Mouse (Mus musculus) limb, embryonic 13.5 days (tissue): ENCODE results near the gene Zfp672. TPM values are rescaled to one million over a fixed set of nuclear protein-coding genes. Genes with fewer than 3 reads are reported as not detected.
A peak's percentile ranks its signal among the peaks of the same experiment; 100 is the strongest.
"Not testable (repeated sequence)": the region's sequence is repeated elsewhere in the genome, so short reads cannot be mapped to it uniquely, and the experiment has no call there.

Source experiments
- ATAC-seq: fragments of 200-750 bp; cut with Nextera tagmentation; 2 replicates; pipeline ENCODE4 v1.8.0; 2017; ENCODE audit warnings: low read depth, moderate number of reproducible peaks, moderate TSS enrichment; ENCODE audit not compliant: low FRiP score
- H3K27ac ChIP-seq: fragments of 300-500 bp; sonication (generic); 2 replicates; pipeline ENCODE4 v1.5.1; 2015; ENCODE audit warnings: inconsistent platforms, mild to moderate bottlenecking, moderate library complexity
- H3K27me3 ChIP-seq: fragments of 300-500 bp; sonication (generic); 2 replicates; pipeline ENCODE4 v1.6.1; 2015; ENCODE audit warnings: mild to moderate bottlenecking, inconsistent platforms
- H3K36me3 ChIP-seq: fragments of 300-500 bp; sonication (generic); 2 replicates; pipeline ENCODE4 v1.6.1; 2015; ENCODE audit warnings: inconsistent platforms, mild to moderate bottlenecking, moderate library complexity
- H3K4me1 ChIP-seq: fragments of 300-500 bp; sonication (generic); 2 replicates; pipeline ENCODE4 v1.6.1; 2015; ENCODE audit warnings: inconsistent platforms
- H3K4me2 ChIP-seq: fragments of 300-500 bp; sonication (generic); replicated peaks from 2 replicates; pipeline ENCODE4 v1.6.1; 2015; ENCODE audit warnings: inconsistent platforms, mild to moderate bottlenecking, moderate library complexity
- H3K4me3 ChIP-seq: fragments of 300-500 bp; sonication (generic); 2 replicates; pipeline ENCODE4 v1.5.1; 2015; ENCODE audit warnings: moderate library complexity, mild to moderate bottlenecking, inconsistent platforms
- H3K9ac ChIP-seq: fragments of 300-500 bp; sonication (generic); 2 replicates; pipeline ENCODE4 v1.6.1; 2015; ENCODE audit warnings: mild to moderate bottlenecking, inconsistent platforms
- H3K9me3 ChIP-seq: fragments of 300-500 bp; sonication (generic); 2 replicates; pipeline ENCODE4 v1.6.1; 2016; ENCODE audit warnings: inconsistent platforms
- WGBS: fragments of 180-500 bp; shearing (Covaris S2); methylation state at CpG from one replicate; pipeline ENCODE4 v1.1.7; 2015; 5-methylcytosine and 5-hydroxymethylcytosine counted together
- polyA plus RNA-seq: library from polyadenylated mRNA; unstranded; fragments of >200 nt; fragmentation: Nextera tagmentation; extraction: Ambion mirVana; gene quantifications from 2 replicates; pipeline ENCODE4 v1.2.1, GENCODE M21; 2015

The Zfp672 gene
- polyA plus RNA-seq, 1 experiment from 2014 or later: 38.8 TPM

GRCm38 (mm10) chr11:58322824-58323569 is 7.1 kb downstream of the Zfp672 start:
- no peaks in the 10 kb centered on the region for H3K27me3 ChIP-seq
- H3K4me3 ChIP-seq: peak overlapping the region; percentile 80
- H3K9me3 ChIP-seq: no peaks in the 10 kb centered on the region
- peak overlapping the region; percentile 85 for H3K4me2 ChIP-seq
- peak; percentile 98 for ATAC-seq
- peaks cover 19% of the 10 kb centered on the region for H3K4me1 ChIP-seq
- H3K36me3 ChIP-seq: peaks cover 35% of the 10 kb centered on the region
- H3K9ac ChIP-seq: peak overlapping the region; percentile 88
- peak overlapping the region; percentile 96 for H3K27ac ChIP-seq
- WGBS: under 1% methylated on average over 63 of the region's 63 CpGs

DNA sequence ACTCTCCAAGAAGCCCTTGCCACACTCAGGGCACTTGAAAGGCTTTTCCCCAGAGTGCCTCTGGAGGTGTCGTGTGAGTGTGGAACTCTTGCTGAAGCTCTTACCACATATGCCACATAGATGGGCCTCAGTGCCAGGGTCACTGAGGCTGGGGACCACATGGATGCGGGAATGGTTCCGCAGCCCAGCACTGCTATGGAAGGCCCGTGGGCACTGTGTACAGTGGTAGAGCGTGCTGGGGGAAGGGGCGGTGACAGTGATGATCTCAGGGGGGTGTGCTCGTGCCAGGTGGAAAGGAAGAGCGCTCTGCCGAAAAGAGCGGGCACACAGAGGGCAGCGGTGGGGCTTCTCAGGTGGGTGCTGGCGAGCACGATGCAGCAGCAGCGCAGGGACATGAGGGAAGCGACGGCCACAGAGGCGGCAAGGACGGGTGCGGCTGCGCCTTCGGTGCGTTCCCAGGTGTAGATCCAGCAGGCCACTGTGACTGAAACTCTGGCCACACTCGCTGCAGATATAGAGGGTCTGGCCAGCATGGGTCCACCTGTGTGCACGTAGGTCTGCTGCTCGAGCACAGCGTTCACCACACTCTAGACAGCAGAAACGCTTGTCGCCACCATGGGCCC is 13.3 kb downstream of the Zfp672 start:
- H3K9me3 ChIP-seq: peaks cover 4% of the 10 kb centered on the region; the same call in 1 of the 2 replicates
- no peaks in the 10 kb centered on the region for H3K27me3 ChIP-seq
- no peak overlapping the region for H3K4me3 ChIP-seq
- peaks cover 5% of the 10 kb centered on the region for H3K4me1 ChIP-seq
- H3K4me2 ChIP-seq: no peak overlapping the region
- no peak overlapping the region for H3K9ac ChIP-seq
- no peak overlapping the region for H3K27ac ChIP-seq
- ATAC-seq: 0 out of 2 replicates have a peak, but pooled peaks have one; percentile 59
- WGBS: 73% methylated on average over 28 of the region's 28 CpGs
- H3K36me3 ChIP-seq: peaks cover 64% of the 10 kb centered on the region

DNA sequence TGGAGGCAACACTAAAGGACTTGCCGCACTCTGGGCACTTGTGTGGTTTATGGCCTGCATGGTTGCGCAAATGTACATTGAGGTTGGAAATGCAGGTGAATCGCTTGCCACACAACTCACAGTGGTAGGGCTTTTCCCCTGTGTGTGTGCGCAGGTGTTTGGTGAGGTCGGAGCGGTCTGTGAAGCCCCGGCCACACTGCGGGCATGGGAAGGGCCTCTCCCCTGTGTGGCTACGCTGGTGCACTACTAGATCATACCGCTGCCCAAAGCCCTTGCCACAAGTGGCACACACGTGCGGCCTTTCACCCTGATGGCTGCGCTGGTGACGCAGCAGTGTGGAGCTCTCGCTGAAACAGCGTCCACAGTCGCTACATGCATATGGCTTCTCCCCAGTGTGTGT is 13.8 kb downstream of the Zfp672 start:
- Histone ChIP-seq H3K9me3 (peaks cover 4% of the 10 kb centered on the region; the same call in 1 of the 2 replicates), H3K27ac (no peak overlapping the region), H3K4me1 (no peaks in the 10 kb centered on the region), H3K36me3 (peaks cover 69% of the 10 kb centered on the region), H3K9ac (no peak overlapping the region), H3K4me2 (no peak overlapping the region), H3K4me3 (no peak overlapping the region), H3K27me3 (no peaks in the 10 kb centered on the region)
- 88% methylated on average over 17 of the region's 17 CpGs for WGBS
- 0 out of 2 replicates have a peak, but pooled peaks have one; percentile 10 for ATAC-seq

DNA sequence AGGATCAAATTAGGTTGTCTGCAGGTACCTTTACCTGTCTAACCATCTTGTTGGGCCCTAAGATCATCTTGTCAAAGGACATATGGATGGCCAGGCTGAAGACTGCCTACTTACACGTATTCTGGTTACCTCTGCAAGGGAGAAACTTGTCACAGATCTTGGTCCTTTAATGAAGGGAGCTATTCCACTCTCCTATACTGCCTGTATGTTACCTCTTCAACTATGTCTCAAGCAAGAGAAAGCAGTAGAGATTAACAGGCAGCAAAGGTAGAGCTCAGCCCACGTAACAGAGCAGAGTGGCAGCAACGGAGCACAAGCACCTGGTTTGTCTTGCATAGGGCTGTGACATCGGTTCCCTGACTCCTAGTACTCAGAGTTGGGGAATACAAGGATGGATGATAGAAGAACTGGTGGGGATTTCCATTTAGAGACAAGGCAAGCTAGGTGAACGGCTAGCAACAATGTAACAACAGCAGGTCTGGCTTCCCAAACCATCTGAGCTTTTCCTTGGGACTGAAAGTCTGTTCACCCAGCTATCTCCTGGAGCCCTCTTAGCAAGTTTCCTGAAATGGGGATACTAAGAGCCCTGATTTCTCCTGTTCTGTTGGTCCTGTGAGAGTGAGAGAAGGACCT is 14.5 kb downstream of the Zfp672 start:
- Histone ChIP-seq H3K4me3 (no peak overlapping the region), H3K4me2 (no peak overlapping the region), H3K4me1 (no peaks in the 10 kb centered on the region), H3K36me3 (peaks cover 72% of the 10 kb centered on the region), H3K27me3 (no peaks in the 10 kb centered on the region), H3K27ac (no peak overlapping the region), H3K9me3 (peaks cover 4% of the 10 kb centered on the region; the same call in 1 of the 2 replicates), H3K9ac (no peak overlapping the region)
- WGBS: 90% methylated on average over 5 of the region's 5 CpGs
- no peak for ATAC-seq

GRCm38 (mm10) chr11:58314069-58314468 is 16.1 kb downstream of the Zfp672 start:
- 86% methylated on average over 6 of the region's 6 CpGs for WGBS
- no peak overlapping the region for H3K4me2 ChIP-seq
- H3K36me3 ChIP-seq: peaks cover 74% of the 10 kb centered on the region
- ATAC-seq: no peak
- peaks cover 4% of the 10 kb centered on the region; the same call in 1 of the 2 replicates for H3K9me3 ChIP-seq
- H3K9ac ChIP-seq: no peak overlapping the region
- H3K4me1 ChIP-seq: no peaks in the 10 kb centered on the region
- no peak overlapping the region for H3K27ac ChIP-seq
- no peak overlapping the region for H3K4me3 ChIP-seq
- H3K27me3 ChIP-seq: no peaks in the 10 kb centered on the region

DNA sequence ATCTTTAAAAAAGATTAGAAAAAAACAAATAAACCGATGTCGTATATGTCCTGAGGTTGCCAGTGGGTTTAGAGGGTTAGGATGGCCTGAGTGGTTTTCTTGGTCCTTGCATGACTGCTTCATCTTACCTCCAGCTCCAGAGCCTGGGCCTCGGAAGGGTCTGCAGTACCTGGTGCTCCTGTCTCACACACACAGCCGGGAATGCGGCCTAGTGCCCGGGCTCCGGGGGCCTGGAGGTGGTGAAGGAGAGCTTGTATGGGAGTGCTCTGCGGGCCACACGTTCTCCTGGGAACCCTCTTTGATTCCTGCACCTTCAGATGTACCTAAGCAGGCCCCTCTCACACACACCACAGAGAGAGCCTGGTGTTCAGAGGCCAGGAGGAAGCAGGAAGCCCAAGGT is 21.5 kb downstream of the Zfp672 start:
- H3K9ac ChIP-seq: no peak overlapping the region
- H3K36me3 ChIP-seq: peaks cover 21% of the 10 kb centered on the region
- 92% methylated on average over 9 of the region's 9 CpGs for WGBS
- ATAC-seq: no peak
- no peak overlapping the region for H3K4me3 ChIP-seq
- no peaks in the 10 kb centered on the region for H3K9me3 ChIP-seq
- no peak overlapping the region for H3K4me2 ChIP-seq
- peaks cover 17% of the 10 kb centered on the region for H3K4me1 ChIP-seq
- no peaks in the 10 kb centered on the region for H3K27me3 ChIP-seq
- H3K27ac ChIP-seq: no peak overlapping the region

DNA sequence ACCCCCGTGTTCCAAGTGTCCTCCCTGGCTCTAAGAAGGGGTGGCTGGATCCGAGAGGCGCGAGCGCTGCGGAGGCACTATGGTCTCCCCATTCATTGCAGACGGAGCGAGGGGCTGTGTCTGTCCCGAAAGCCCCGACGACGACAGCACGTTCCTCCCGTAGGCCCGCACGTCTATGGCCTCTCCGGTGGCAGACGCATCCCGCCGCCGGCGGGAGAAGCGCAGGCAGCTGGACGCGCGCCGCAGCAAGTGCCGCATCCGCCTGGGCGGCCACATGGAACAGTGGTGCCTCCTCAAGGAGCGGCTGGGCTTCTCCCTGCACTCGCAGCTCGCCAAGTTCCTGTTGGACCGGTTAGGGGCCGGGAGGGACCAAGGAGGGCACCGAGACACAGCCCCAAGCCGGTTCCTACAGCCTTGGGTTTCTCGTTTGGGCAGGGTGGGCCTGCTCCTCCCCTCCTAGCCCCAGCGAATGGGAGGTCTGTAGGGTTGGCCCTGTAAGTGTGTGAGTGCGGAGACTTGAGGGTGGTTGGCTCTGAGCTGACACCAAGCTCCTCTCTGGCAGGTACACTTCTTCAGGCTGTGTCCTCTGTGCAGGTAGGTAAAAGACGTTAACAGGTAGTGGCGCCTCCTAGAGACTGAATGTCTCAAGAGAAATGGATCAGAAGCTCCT is 22.6 kb downstream of the Zfp672 start:
- peak overlapping the region; percentile 90 for H3K4me2 ChIP-seq
- H3K9ac ChIP-seq: peak overlapping the region; percentile 76
- H3K27me3 ChIP-seq: no peaks in the 10 kb centered on the region
- peaks cover 20% of the 10 kb centered on the region for H3K4me1 ChIP-seq
- ATAC-seq: peak; percentile 41
- peaks cover 19% of the 10 kb centered on the region for H3K36me3 ChIP-seq
- peak overlapping the region; percentile 56 for H3K4me3 ChIP-seq
- under 1% methylated on average over 37 of the region's 42 CpGs for WGBS
- peak overlapping the region; percentile 79; the same call in 1 of the 2 replicates for H3K27ac ChIP-seq
- H3K9me3 ChIP-seq: no peaks in the 10 kb centered on the region

DNA sequence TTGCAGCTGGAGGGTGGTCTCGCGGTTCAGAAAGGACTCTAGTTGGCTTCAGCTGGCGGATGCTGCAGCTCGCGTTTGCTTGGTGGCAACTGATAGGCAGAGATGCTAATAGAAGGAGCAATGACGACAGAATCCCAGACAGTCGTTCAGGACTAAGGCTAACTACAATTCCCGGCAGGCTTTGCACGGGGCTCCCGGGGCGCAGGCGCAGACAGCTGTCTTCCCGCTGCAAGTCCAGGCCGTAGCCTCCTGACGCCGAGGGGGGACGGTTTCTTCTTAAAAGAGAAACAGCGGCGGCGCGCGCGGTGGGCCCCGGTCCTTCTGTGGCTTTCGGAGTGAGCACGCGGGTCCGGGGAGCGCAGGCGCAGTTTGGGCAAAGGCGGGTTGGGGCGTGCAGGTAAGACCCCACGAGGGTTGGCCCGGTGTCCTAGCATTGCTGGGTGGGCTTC is 23.3 kb downstream of the Zfp672 start, which contains the start of gene Zfp692:
TSS of gene Zfp692 (plus strand) at position 210 of the 449 bp plus-strand sequence.
- peak within 1 kb of the TSS; percentile 79; the same call in 1 of the 2 replicates for H3K27ac ChIP-seq
- H3K4me1 ChIP-seq: peaks cover 20% of the 10 kb centered on the region
- no peaks in the 10 kb centered on the region for H3K27me3 ChIP-seq
- peak within 1 kb of the TSS; percentile 90 for H3K4me2 ChIP-seq
- H3K9me3 ChIP-seq: no peaks in the 10 kb centered on the region
- H3K36me3 ChIP-seq: peaks cover 19% of the 10 kb centered on the region
- H3K9ac ChIP-seq: peak within 1 kb of the TSS; percentile 76
- H3K4me3 ChIP-seq: peak within 1 kb of the TSS; percentile 56
- peak; percentile 68 for ATAC-seq
- under 1% methylated on average over 34 of the region's 34 CpGs for WGBS

GRCm38 (mm10) chr11:58305299-58305698 is 24.8 kb downstream of the Zfp672 start:
- not testable (repeated sequence) for ATAC-seq, H3K4me3 ChIP-seq, H3K4me2 ChIP-seq, H3K9me3 ChIP-seq, H3K36me3 ChIP-seq, H3K27ac ChIP-seq, H3K27me3 ChIP-seq, H3K9ac ChIP-seq
- peaks cover 30% of the 10 kb centered on the region for H3K4me1 ChIP-seq
- 93% methylated on average over 8 of the region's 8 CpGs for WGBS

DNA sequence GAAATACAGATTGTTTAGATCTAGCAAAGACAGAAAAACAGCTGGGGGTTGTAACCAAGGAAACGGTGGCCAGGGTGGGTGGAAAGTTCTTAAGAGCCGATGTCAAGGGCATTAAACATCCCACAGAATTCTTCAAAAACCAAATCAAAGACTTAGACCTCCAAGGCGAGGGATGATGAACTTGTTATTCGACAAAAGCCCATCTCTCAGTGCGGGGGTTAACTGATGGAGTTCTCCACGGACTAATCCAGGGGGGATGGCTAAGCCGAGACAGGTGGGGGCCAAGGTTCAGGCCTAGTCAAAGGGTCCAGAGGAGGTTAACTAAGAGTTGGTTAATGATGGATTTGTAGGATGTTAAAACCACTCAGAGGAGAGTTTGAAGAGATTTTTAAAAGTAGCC is 26.5 kb downstream of the Zfp672 start:
- no peak overlapping the region for H3K27ac ChIP-seq
- H3K36me3 ChIP-seq: no peaks in the 10 kb centered on the region
- no peak for ATAC-seq
- H3K9ac ChIP-seq: no peak overlapping the region
- H3K4me3 ChIP-seq: peak overlapping the region; percentile 15
- peaks cover 30% of the 10 kb centered on the region for H3K4me1 ChIP-seq
- H3K27me3 ChIP-seq: no peaks in the 10 kb centered on the region
- H3K4me2 ChIP-seq: peak overlapping the region; percentile 58
- H3K9me3 ChIP-seq: no peaks in the 10 kb centered on the region
- 28% methylated on average over 7 of the region's 7 CpGs for WGBS

DNA sequence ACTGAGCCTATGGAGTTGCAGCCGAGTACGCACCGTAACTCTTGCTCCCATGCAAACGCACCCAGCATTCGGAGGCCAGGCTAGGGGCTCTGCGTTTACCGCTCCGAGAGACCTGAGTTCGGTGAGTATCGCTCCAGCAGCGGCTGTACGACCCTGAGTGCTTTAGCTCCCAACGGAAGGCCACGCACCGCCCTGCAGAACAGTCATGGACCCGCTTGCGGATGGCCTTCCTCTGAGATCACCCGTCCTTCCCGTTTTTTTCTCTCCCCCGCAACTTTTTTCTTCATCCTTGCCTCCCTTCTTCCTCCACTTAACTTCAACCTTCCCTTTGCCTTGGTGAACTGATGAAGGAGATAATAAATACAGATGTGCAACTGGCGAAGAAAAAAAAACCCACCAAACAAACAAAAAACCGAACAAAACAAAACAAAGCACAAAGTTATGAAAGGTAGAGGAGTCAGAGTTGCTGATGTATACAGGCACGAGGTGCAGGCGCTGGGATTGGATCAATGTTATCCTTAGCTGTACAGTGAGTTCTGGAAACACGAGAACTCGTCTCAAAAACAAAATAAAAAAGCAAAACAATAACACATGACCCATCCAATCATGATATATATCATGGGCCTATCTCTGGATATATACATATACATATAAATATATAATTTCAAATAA is 27.2 kb downstream of the Zfp672 start:
- WGBS: under 1% methylated on average over 26 of the region's 26 CpGs
- Histone ChIP-seq H3K4me3 (peak overlapping the region; percentile 60), H3K4me1 (peaks cover 26% of the 10 kb centered on the region), H3K27me3 (no peaks in the 10 kb centered on the region), H3K9ac (peak overlapping the region; percentile 69), H3K27ac (peak overlapping the region; percentile 92), H3K36me3 (no peaks in the 10 kb centered on the region), H3K4me2 (peak overlapping the region; percentile 58), H3K9me3 (no peaks in the 10 kb centered on the region)
- ATAC-seq: peak; percentile 38
